Mouse (Mus musculus) olfactory bulb, adult 2 months (tissue): ENCODE data around the gene Tprn.

Source experiments
- CTCF ChIP-seq: fragments of 200-500 bp; IDR thresholded peaks from 2 replicates; pipeline ENCODE4 v1.5.1; 2012; ENCODE audit warnings: low read depth, mild to moderate bottlenecking, low read length, moderate library complexity; ENCODE audit not compliant: insufficient read depth
- POLR2A ChIP-seq: fragments of 200-500 bp; IDR thresholded peaks from 2 replicates; pipeline ENCODE4 v1.6.1; 2012; ENCODE audit warnings: mild to moderate bottlenecking, low read depth, low read length, moderate library complexity; ENCODE audit not compliant: insufficient read depth

DNA sequence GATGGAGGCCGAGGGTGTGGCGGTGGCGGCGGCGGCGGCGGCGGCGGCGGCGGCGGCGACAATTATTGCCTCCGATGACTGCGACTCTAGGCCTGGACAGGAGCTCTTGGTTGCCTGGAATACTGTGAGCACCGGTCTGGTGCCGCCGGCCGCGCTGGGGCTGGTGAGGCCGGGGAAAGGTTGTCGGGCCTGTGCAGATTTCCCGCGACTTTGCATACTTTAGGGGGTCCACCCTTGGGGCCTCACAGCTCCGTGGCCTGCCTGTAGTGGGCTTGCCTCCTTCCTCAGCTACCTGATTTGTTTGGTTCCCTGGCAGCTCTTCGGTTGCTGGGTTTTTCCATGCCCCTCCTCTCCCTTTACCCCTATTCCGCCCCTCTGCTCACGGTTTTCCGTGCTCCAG lies 10.1 kb downstream of the Tprn start:
- no peak; the same call in 1 of the 2 replicates for TF ChIP-seq POLR2A
- 0 out of 2 replicates have a peak, but pooled peaks have one; percentile 4 for TF ChIP-seq CTCF
